Mouse (Mus musculus) liver, embryonic 16.5 days (tissue): Measurements from ENCODE around the gene Ppp1r12c. TPM values are rescaled to one million over a fixed set of nuclear protein-coding genes. Genes with fewer than 3 reads are reported as not detected.
A peak's percentile ranks its signal among the peaks of the same experiment; 100 is the strongest.

Experiments
- ATAC-seq: fragments of 200-750 bp; cut with Nextera tagmentation; 2 replicates; pipeline ENCODE4 v1.8.0; 2017; ENCODE audit warnings: low read depth, mild to moderate bottlenecking, moderate number of reproducible peaks, moderate library complexity
- H3K27ac ChIP-seq: fragments of 300-500 bp; sonication (generic); 2 replicates; pipeline ENCODE4 v1.5.1; 2014; ENCODE audit warnings: mild to moderate bottlenecking, low read length
- H3K27me3 ChIP-seq: fragments of 300-500 bp; sonication (generic); 2 replicates; pipeline ENCODE4 v1.6.1; 2014; ENCODE audit warnings: low read depth, low read length, mixed read lengths; ENCODE audit not compliant: control insufficient read depth, insufficient read depth
- H3K36me3 ChIP-seq: fragments of 300-500 bp; sonication (generic); 2 replicates; pipeline ENCODE4 v1.6.1; 2014; ENCODE audit warnings: mild to moderate bottlenecking; ENCODE audit not compliant: control insufficient read depth, insufficient read depth
- H3K4me1 ChIP-seq: fragments of 300-500 bp; sonication (generic); 2 replicates; pipeline ENCODE4 v1.6.1; 2014; ENCODE audit warnings: low read depth, low read length, mixed read lengths; ENCODE audit not compliant: control insufficient read depth
- H3K4me2 ChIP-seq: fragments of 300-500 bp; sonication (generic); 2 replicates; pipeline ENCODE4 v1.6.1; 2014; ENCODE audit warnings: low read depth, low read length, mixed read lengths
- H3K4me3 ChIP-seq: fragments of 300-500 bp; sonication (generic); 2 replicates; pipeline ENCODE4 v1.5.1; 2014; ENCODE audit warnings: low read depth, mild to moderate bottlenecking, low read length
- H3K9ac ChIP-seq: fragments of 300-500 bp; sonication (generic); 2 replicates; pipeline ENCODE4 v1.6.1; 2014; ENCODE audit warnings: low read depth, low read length
- H3K9me3 ChIP-seq: fragments of 300-500 bp; sonication (generic); replicated peaks from 2 replicates; pipeline ENCODE4 v1.6.1; 2016; ENCODE audit warnings: low read length; ENCODE audit not compliant: control insufficient read depth
- WGBS: fragments of 180-500 bp; shearing (Covaris S2); extraction: QIAGEN DNeasy Blood & Tissue Kit; methylation state at CpG from one replicate; pipeline ENCODE4 v1.1.7; 2014; ENCODE audit not compliant: insufficient replicate concordance; 5-methylcytosine and 5-hydroxymethylcytosine counted together
- polyA plus RNA-seq: library from polyadenylated mRNA; unstranded; fragments of >200 nt; fragmentation: Nextera tagmentation; extraction: Ambion mirVana; gene quantifications from 2 replicates; pipeline ENCODE4 v1.2.1, GENCODE M21; 2015

Ppp1r12c gene
- polyA plus RNA-seq, 1 experiment from 2014 or later: 8.0 TPM

DNA sequence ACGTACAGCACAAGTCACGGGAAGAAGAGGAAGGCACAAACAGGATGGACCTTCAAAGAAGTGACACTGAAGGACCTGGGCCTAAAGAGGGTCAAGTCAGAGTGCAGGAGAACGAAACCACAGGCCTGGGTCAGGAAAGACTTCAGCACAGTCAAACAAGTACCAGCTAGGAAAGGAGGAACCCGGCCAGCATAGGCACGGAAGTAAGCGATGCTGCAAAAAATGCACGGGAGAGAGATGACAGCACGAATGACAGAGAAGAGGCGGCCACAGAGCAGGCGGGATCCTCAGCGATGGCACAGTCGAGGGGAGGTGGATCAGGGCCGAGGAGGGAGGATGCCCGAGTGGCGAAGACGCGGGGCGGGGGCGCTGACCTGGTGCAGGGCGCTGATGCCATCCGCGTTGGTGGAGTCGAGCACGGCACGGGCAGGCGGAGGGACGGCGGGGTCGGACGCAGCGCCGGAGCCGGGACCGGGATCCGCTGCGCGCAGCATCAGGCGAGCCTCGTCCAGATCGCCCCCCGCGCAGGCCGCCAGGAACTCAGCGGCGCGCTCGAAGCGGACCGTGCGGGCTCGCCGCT lies 498 bp downstream of the Ppp1r12c start:
- Histone ChIP-seq H3K4me1 (peaks cover 37% of the 10 kb centered on the region), H3K9ac (peak overlapping the region; percentile 94)
- WGBS: under 1% methylated on average over 49 of the region's 52 CpGs

DNA sequence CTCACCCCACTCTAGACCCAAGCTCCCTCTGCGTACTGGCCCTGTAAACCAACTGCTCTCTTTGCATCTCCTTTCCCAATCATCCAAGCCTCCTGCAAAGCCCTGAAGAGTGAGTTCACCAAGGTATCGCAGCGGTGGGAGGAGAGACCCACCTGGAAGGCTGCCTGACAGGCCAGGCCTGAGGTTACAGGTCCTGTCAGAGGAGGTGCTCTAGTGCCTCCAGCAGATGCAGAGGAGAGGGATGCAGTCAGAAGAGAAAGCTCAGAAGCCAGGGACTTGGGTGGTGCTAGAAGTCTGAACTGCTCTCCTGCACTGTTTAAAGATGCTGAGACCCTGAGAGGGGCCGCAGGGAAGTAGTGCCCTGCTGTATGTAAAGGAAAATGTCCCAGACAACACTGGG lies 2.4 kb downstream of the Ppp1r12c start:
- Histone ChIP-seq H3K9ac (no peak overlapping the region), H3K9me3 (no peaks in the 10 kb centered on the region), H3K4me3 (no peak overlapping the region; the same call in 1 of the 2 replicates), H3K4me1 (peaks cover 28% of the 10 kb centered on the region), H3K27ac (no peak overlapping the region), H3K4me2 (peak overlapping the region; percentile 92; the same call in 1 of the 2 replicates), H3K36me3 (peaks cover 4% of the 10 kb centered on the region), H3K27me3 (no peaks in the 10 kb centered on the region)
- no peak for ATAC-seq
- 84% methylated on average over 4 of the region's 4 CpGs for WGBS

More for the DNA sequence above, 498 bp downstream of the Ppp1r12c start:
- H3K36me3 ChIP-seq: peaks cover 4% of the 10 kb centered on the region
- H3K27ac ChIP-seq: peak overlapping the region; percentile 86
- H3K9me3 ChIP-seq: no peaks in the 10 kb centered on the region
- H3K27me3 ChIP-seq: no peaks in the 10 kb centered on the region
- peak; percentile 47 for ATAC-seq
- H3K4me3 ChIP-seq: peak overlapping the region; percentile 89
- H3K4me2 ChIP-seq: peak overlapping the region; percentile 92

DNA sequence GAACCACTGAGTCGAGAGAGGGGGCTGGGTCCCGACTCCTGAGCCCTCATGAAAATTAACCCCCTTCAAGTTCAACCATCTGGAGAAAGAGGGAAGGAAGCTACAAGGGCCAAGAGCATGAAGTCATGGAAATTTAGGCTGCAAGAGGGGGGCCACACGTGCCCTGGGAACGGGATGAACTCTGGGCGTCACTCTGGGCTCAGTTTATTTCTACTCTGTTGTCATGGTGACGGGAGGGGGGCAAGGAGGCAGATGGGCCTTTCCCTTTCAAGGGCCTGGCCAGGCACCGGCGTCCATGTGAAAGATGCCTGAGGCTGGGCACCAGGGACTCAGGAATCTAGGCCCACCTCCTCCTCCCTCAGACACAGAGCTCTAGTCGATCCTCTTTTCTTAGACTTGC lies 3.2 kb downstream of the Ppp1r12c start:
- Histone ChIP-seq H3K4me1 (peaks cover 28% of the 10 kb centered on the region), H3K4me3 (no peak overlapping the region), H3K36me3 (peaks cover 4% of the 10 kb centered on the region), H3K9me3 (no peaks in the 10 kb centered on the region), H3K4me2 (no peak overlapping the region), H3K27me3 (no peaks in the 10 kb centered on the region), H3K27ac (no peak overlapping the region), H3K9ac (no peak overlapping the region)
- WGBS: 46% methylated on average over 9 of the region's 9 CpGs
- ATAC-seq: no peak

DNA sequence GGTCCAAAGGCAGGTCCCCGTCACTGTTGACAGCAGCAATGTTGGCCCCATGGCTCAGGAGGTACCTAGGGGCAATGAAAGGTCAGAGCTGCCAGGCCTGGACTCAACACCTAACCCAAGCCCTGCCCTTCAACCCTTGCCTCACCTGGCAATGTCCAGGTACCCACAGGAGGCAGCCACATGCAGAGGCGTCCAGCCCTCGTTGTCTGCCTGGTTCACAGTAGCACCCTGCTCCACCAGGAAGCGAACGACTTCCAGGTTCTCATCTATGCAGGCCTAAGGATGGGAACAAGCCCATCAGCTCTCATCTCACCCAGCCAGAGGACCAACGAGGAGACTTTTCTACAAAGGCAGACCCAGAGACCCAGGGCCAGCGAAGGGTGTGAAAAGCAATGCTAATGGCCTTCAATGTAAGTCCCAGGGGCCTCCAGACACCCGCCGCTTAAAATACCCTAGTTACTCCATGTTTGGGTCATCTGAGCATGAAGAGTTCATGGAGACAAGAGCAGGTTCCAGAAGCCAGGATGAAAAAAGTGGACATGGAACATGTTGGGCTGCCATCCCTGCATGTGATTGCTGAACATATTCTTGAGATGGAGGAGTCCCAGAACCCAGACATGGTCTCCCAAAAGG lies 4.1 kb downstream of the Ppp1r12c start:
- Histone ChIP-seq H3K27ac (no peak overlapping the region), H3K36me3 (peaks cover 4% of the 10 kb centered on the region), H3K4me1 (peaks cover 24% of the 10 kb centered on the region)

DNA sequence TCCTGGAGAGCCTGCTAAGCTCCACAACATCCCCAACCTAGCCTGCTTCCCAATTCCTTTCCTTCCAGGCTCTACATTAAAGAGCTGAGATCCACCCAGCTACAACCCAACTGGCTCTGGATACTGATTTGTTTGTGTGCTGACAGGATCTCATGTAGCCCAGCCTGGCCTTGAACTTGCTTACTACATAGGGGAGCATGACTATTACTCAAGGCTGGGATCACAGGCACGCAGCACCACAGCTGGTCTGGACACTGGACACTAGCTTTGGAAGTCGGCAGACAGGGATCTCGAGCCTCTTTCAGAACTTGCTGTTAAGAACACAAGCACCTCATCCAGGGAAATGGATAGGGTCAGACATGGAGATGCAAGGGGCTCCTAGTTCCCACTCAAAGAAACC lies 5.0 kb downstream of the Ppp1r12c start:
- Histone ChIP-seq H3K4me1 (peaks cover 28% of the 10 kb centered on the region), H3K9me3 (no peaks in the 10 kb centered on the region), H3K36me3 (peaks cover 4% of the 10 kb centered on the region), H3K27ac (no peak overlapping the region), H3K27me3 (no peaks in the 10 kb centered on the region), H3K4me3 (no peak overlapping the region), H3K4me2 (no peak overlapping the region), H3K9ac (no peak overlapping the region)
- 79% methylated on average over 3 of the region's 3 CpGs for WGBS
- ATAC-seq: no peak

More for the DNA sequence above, 4.1 kb downstream of the Ppp1r12c start:
- ATAC-seq: no peak
- WGBS: 80% methylated on average over 9 of the region's 9 CpGs
- Histone ChIP-seq H3K9ac (no peak overlapping the region), H3K4me2 (no peak overlapping the region), H3K9me3 (no peaks in the 10 kb centered on the region), H3K27me3 (no peaks in the 10 kb centered on the region), H3K4me3 (no peak overlapping the region)

DNA sequence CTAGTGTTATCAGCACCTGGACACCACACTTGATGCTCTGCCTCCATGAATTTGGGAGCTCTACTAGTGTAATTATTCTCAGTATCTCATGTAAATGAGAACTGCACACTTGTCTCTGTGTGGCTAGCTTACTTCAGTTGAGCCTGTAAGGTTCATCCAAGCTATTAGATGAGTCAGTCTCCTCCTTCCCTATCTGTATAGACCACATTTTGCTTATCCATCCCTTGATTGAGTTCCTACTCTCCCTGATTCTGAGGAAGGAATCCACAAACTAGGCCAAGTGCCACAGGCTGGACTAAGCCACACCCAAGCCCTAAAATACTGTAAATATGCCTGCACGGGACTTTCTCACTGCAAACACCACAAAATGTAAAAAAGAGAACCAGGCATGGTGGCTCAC lies 7.5 kb downstream of the Ppp1r12c start:
- peaks cover 18% of the 10 kb centered on the region for H3K4me1 ChIP-seq
- 19% methylated on average over 1 of the region's 1 CpGs for WGBS
- no peak for ATAC-seq
- peaks cover 14% of the 10 kb centered on the region for H3K36me3 ChIP-seq
- H3K27me3 ChIP-seq: no peaks in the 10 kb centered on the region
- H3K4me2 ChIP-seq: no peak overlapping the region
- H3K9ac ChIP-seq: no peak overlapping the region
- no peak overlapping the region for H3K4me3 ChIP-seq
- no peaks in the 10 kb centered on the region for H3K9me3 ChIP-seq
- H3K27ac ChIP-seq: no peak overlapping the region

DNA sequence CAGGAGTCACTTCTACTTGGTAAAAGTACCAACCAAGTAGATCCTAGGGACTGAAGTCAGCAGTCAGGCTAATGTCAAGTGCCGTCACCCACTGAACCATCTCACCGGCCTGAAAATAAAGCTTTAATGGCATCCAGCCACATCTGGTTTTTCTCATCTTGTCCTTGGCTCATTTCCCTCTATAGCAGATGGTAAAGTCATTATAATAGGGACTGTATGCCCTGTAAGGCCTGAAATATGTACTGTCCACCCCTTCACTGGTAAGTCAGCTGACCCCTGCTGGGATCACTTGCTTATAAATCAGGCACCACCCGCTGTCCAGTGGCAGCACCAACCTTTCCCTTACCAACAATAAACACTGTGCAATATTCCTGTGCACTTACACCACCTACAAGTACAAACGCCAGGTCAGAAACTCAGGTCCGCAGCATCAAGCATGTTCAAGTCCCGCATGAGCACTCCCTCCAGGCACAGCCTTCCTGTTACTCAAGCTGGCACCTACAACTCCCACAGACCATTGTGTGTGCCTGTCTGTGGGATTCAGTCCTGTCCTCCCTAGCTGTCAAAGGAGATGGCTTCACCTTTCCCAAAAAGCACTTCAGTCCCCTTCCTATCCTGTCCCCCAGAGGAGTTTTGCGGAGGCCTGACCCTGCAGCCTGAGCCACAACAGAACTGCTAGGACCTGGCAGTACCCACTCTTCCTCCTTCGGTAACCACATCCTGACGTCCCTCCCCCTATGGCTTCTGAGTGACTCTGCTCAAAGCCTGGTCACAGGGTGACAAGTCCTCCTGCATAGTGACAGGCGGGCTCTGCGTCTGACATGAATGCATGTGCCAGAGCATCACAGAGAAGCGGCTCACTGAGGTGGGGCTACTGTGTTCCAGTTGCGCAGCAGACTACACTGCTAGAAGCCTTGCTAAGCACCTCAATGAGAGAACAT lies 8.9 kb downstream of the Ppp1r12c start:
- Histone ChIP-seq H3K27me3 (no peaks in the 10 kb centered on the region), H3K36me3 (peaks cover 19% of the 10 kb centered on the region), H3K4me2 (no peak overlapping the region), H3K9ac (no peak overlapping the region), H3K4me1 (peaks cover 16% of the 10 kb centered on the region), H3K9me3 (no peaks in the 10 kb centered on the region), H3K4me3 (no peak overlapping the region), H3K27ac (0 out of 2 replicates have a peak overlapping the region, but pooled peaks have one; percentile 5)
- 57% methylated on average over 13 of the region's 13 CpGs for WGBS
- no peak for ATAC-seq

DNA sequence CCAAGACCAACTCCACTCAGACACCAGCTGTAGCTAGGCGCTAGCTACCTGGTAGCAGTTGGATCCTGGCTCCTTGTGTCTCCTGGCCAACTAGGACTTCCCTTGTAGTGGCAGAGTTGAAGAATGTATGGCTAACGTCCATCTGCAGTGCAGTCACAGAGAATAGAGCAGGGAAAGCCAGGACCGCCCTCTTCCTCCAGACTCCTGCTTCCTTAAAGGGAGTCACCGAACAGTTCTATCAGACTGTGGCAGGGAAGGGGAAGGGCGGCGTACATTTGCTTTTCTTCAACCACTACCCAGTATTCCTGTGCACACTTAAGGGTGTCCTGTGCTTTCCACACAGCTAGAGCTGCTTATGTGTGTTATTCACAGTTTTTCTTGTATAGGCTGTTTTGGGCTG lies 10.2 kb downstream of the Ppp1r12c start:
- Histone ChIP-seq H3K27ac (no peak overlapping the region), H3K36me3 (peaks cover 15% of the 10 kb centered on the region), H3K4me2 (no peak overlapping the region), H3K4me3 (no peak overlapping the region), H3K9me3 (no peaks in the 10 kb centered on the region), H3K27me3 (no peaks in the 10 kb centered on the region), H3K9ac (no peak overlapping the region), H3K4me1 (peaks cover 16% of the 10 kb centered on the region)
- ATAC-seq: no peak
- 45% methylated on average over 6 of the region's 6 CpGs for WGBS
